Mouse (Mus musculus) embryonic facial prominence, embryonic 12.5 days (tissue): ENCODE results near the gene Nav2. TPM values are rescaled to one million over a fixed set of nuclear protein-coding genes. Genes with fewer than 3 reads are reported as not detected.

Experiments
- ATAC-seq: fragments of 200-750 bp; cut with Nextera tagmentation; 2 replicates; pipeline ENCODE4 v1.8.0; 2017; ENCODE audit not compliant: insufficient number of reproducible peaks, insufficient read depth, low FRiP score, low TSS enrichment
- H3K27ac ChIP-seq: fragments of 300-500 bp; sonication (generic); 2 replicates; pipeline ENCODE4 v1.5.1; 2016; ENCODE audit warnings: mild to moderate bottlenecking
- H3K27me3 ChIP-seq: fragments of 300-500 bp; sonication (generic); 2 replicates; pipeline ENCODE4 v1.6.1; 2016; ENCODE audit warnings: mild to moderate bottlenecking, moderate library complexity
- H3K36me3 ChIP-seq: fragments of 300-500 bp; sonication (generic); 2 replicates; pipeline ENCODE4 v1.6.1; 2016; ENCODE audit warnings: mild to moderate bottlenecking
- H3K4me1 ChIP-seq: fragments of 300-500 bp; sonication (generic); 2 replicates; pipeline ENCODE4 v1.6.1; 2016
- H3K4me2 ChIP-seq: fragments of 300-500 bp; sonication (generic); replicated peaks from 2 replicates; pipeline ENCODE4 v1.6.1; 2016; ENCODE audit warnings: mild to moderate bottlenecking, moderate library complexity
- H3K4me3 ChIP-seq: fragments of 300-500 bp; sonication (generic); 2 replicates; pipeline ENCODE4 v1.5.1; 2016; ENCODE audit warnings: mild to moderate bottlenecking
- H3K9ac ChIP-seq: fragments of 300-500 bp; sonication (generic); 2 replicates; pipeline ENCODE4 v1.6.1; 2016; ENCODE audit warnings: mild to moderate bottlenecking, moderate library complexity
- H3K9me3 ChIP-seq: fragments of 300-500 bp; sonication (generic); 2 replicates; pipeline ENCODE4 v1.6.1; 2016; ENCODE audit warnings: mild to moderate bottlenecking, moderate library complexity
- WGBS: fragments of 180-500 bp; shearing (Covaris S2); methylation state at CpG from one replicate; pipeline ENCODE4 v1.1.7; 2016; 5-methylcytosine and 5-hydroxymethylcytosine counted together
- polyA plus RNA-seq: library from polyadenylated mRNA; unstranded; fragments of >200 nt; fragmentation: Nextera tagmentation; extraction: Ambion mirVana; gene quantifications from 2 replicates; pipeline ENCODE4 v1.2.1, GENCODE M21; 2016

The Nav2 gene
- polyA plus RNA-seq, 1 experiment from 2014 or later: 14.2 TPM

GRCm38 (mm10) chr7:49334163-49334562, 425.6 kb downstream of the Nav2 start:
- no peak for ATAC-seq

GRCm38 (mm10) chr7:49335056-49335455, 426.5 kb downstream of the Nav2 start:
- no peak overlapping the region for H3K4me2 ChIP-seq
- no peak overlapping the region for H3K4me3 ChIP-seq
- H3K9ac ChIP-seq: no peak overlapping the region
- H3K27me3 ChIP-seq: no peaks in the 10 kb centered on the region
- H3K27ac ChIP-seq: no peak overlapping the region
- H3K9me3 ChIP-seq: no peaks in the 10 kb centered on the region
- H3K4me1 ChIP-seq: peaks cover 10% of the 10 kb centered on the region; the same call in 1 of the 2 replicates
- no peaks in the 10 kb centered on the region for H3K36me3 ChIP-seq
- no peak for ATAC-seq
- WGBS: 47% methylated on average over 3 of the region's 3 CpGs

More at GRCm38 (mm10) chr7:49334163-49334562, 425.6 kb downstream of the Nav2 start:
- Histone ChIP-seq H3K36me3 (no peaks in the 10 kb centered on the region), H3K4me3 (no peak overlapping the region), H3K4me2 (no peak overlapping the region), H3K9me3 (no peaks in the 10 kb centered on the region), H3K9ac (no peak overlapping the region), H3K27me3 (no peaks in the 10 kb centered on the region), H3K4me1 (peaks cover 10% of the 10 kb centered on the region; the same call in 1 of the 2 replicates), H3K27ac (no peak overlapping the region)
- WGBS: 79% methylated on average over 5 of the region's 5 CpGs

- Histone ChIP-seq H3K36me3 (no peaks in the 10 kb centered on the region), H3K27ac (no peak overlapping the region), H3K27me3 (no peaks in the 10 kb centered on the region), H3K9me3 (no peaks in the 10 kb centered on the region), H3K9ac (no peak overlapping the region), H3K4me1 (peaks cover 6% of the 10 kb centered on the region; the same call in 1 of the 2 replicates), H3K4me3 (no peak overlapping the region), H3K4me2 (no peak overlapping the region)
- 88% methylated on average over 8 of the region's 8 CpGs for WGBS
- no peak for ATAC-seq
These were observed 428.2 kb downstream of the Nav2 start for GRCm38 (mm10) chr7:49336725-49337124.

GRCm38 (mm10) chr7:49337710-49338109, 429.2 kb downstream of the Nav2 start:
- WGBS: 17% methylated on average over 2 of the region's 2 CpGs
- Histone ChIP-seq H3K27ac (no peak overlapping the region), H3K4me1 (peaks cover 2% of the 10 kb centered on the region; the same call in 1 of the 2 replicates), H3K4me3 (no peak overlapping the region), H3K9ac (no peak overlapping the region), H3K36me3 (no peaks in the 10 kb centered on the region), H3K9me3 (no peaks in the 10 kb centered on the region), H3K27me3 (no peaks in the 10 kb centered on the region), H3K4me2 (no peak overlapping the region)
- ATAC-seq: no peak

GRCm38 (mm10) chr7:49339953-49340352, 431.4 kb downstream of the Nav2 start:
- WGBS: 79% methylated on average over 3 of the region's 3 CpGs
- Histone ChIP-seq H3K4me3 (no peak overlapping the region), H3K4me2 (no peak overlapping the region), H3K36me3 (no peaks in the 10 kb centered on the region), H3K9me3 (no peaks in the 10 kb centered on the region), H3K9ac (no peak overlapping the region), H3K4me1 (peaks cover 14% of the 10 kb centered on the region), H3K27me3 (no peaks in the 10 kb centered on the region), H3K27ac (no peak overlapping the region)
- ATAC-seq: no peak

- no peaks in the 10 kb centered on the region for H3K36me3 ChIP-seq
- H3K4me3 ChIP-seq: no peak overlapping the region
- 60% methylated on average over 5 of the region's 5 CpGs for WGBS
- H3K4me1 ChIP-seq: peaks cover 14% of the 10 kb centered on the region
- H3K9me3 ChIP-seq: no peaks in the 10 kb centered on the region
- no peak overlapping the region for H3K27ac ChIP-seq
- ATAC-seq: no peak
- no peak overlapping the region for H3K4me2 ChIP-seq
- no peak overlapping the region for H3K9ac ChIP-seq
- H3K27me3 ChIP-seq: no peaks in the 10 kb centered on the region
These were observed 432.8 kb downstream of the Nav2 start for GRCm38 (mm10) chr7:49341151-49341918.

- WGBS: 78% methylated on average over 2 of the region's 2 CpGs
- no peaks in the 10 kb centered on the region for H3K27me3 ChIP-seq
- H3K4me3 ChIP-seq: no peak overlapping the region
- ATAC-seq: no peak
- peaks cover 14% of the 10 kb centered on the region for H3K4me1 ChIP-seq
- no peaks in the 10 kb centered on the region for H3K36me3 ChIP-seq
- H3K9me3 ChIP-seq: no peaks in the 10 kb centered on the region
- H3K4me2 ChIP-seq: no peak overlapping the region
- no peak overlapping the region for H3K27ac ChIP-seq
- no peak overlapping the region for H3K9ac ChIP-seq
These were observed 433.5 kb downstream of the Nav2 start for GRCm38 (mm10) chr7:49341919-49342529.

- Histone ChIP-seq H3K9me3 (no peaks in the 10 kb centered on the region), H3K36me3 (no peaks in the 10 kb centered on the region), H3K9ac (no peak overlapping the region), H3K27ac (0 out of 2 replicates have a peak overlapping the region, but pooled peaks have one; percentile 17), H3K4me2 (peak overlapping the region; percentile 22), H3K27me3 (peaks cover 4% of the 10 kb centered on the region; the same call in 1 of the 2 replicates), H3K4me1 (peaks cover 14% of the 10 kb centered on the region), H3K4me3 (no peak overlapping the region)
- no peak for ATAC-seq
- WGBS: 31% methylated on average over 13 of the region's 13 CpGs
These were observed 434.1 kb downstream of the Nav2 start for GRCm38 (mm10) chr7:49342556-49343080.

GRCm38 (mm10) chr7:49343081-49343600, 434.6 kb downstream of the Nav2 start:
- Histone ChIP-seq H3K27me3 (peaks cover 9% of the 10 kb centered on the region), H3K9me3 (no peaks in the 10 kb centered on the region), H3K36me3 (no peaks in the 10 kb centered on the region), H3K27ac (0 out of 2 replicates have a peak overlapping the region, but pooled peaks have one; percentile 17), H3K9ac (no peak overlapping the region), H3K4me1 (peaks cover 14% of the 10 kb centered on the region), H3K4me2 (peak overlapping the region; percentile 22), H3K4me3 (no peak overlapping the region)
- WGBS: 10% methylated on average over 16 of the region's 16 CpGs
- 0 out of 2 replicates have a peak, but pooled peaks have one; percentile 32 for ATAC-seq

- H3K9ac ChIP-seq: no peak overlapping the region
- no peak overlapping the region for H3K4me3 ChIP-seq
- WGBS: 42% methylated on average over 4 of the region's 4 CpGs
- H3K36me3 ChIP-seq: no peaks in the 10 kb centered on the region
- H3K27me3 ChIP-seq: peaks cover 14% of the 10 kb centered on the region
- peaks cover 14% of the 10 kb centered on the region for H3K4me1 ChIP-seq
- no peak overlapping the region for H3K27ac ChIP-seq
- 0 out of 2 replicates have a peak overlapping the region, but pooled peaks have one; percentile 10 for H3K4me2 ChIP-seq
- H3K9me3 ChIP-seq: no peaks in the 10 kb centered on the region
- ATAC-seq: 0 out of 2 replicates have a peak, but pooled peaks have one; percentile 7
These were observed 435.4 kb downstream of the Nav2 start for GRCm38 (mm10) chr7:49343752-49344484.
